Mouse (Mus musculus) forebrain, embryonic 12.5 days (tissue): ENCODE data around the gene Hipk3. TPM values are rescaled to one million over a fixed set of nuclear protein-coding genes. Genes with fewer than 3 reads are reported as not detected.

Experiments
- ATAC-seq: fragments of 200-750 bp; cut with Nextera tagmentation; 2 replicates; pipeline ENCODE4 v1.8.0; 2017; ENCODE audit warnings: moderate TSS enrichment; ENCODE audit not compliant: low FRiP score
- H3K27ac ChIP-seq: fragments of 300-500 bp; sonication (generic); 2 replicates; pipeline ENCODE4 v1.5.1; 2016; ENCODE audit warnings: mild to moderate bottlenecking
- H3K27me3 ChIP-seq: fragments of 300-500 bp; sonication (generic); 2 replicates; pipeline ENCODE4 v1.6.1; 2016; ENCODE audit warnings: mild to moderate bottlenecking
- H3K36me3 ChIP-seq: fragments of 300-500 bp; sonication (generic); replicated peaks from 2 replicates; pipeline ENCODE4 v1.6.1; 2016; ENCODE audit warnings: mild to moderate bottlenecking
- H3K4me1 ChIP-seq: fragments of 300-500 bp; sonication (generic); 2 replicates; pipeline ENCODE4 v1.6.1; 2016
- H3K4me2 ChIP-seq: fragments of 300-500 bp; sonication (generic); 2 replicates; pipeline ENCODE4 v1.6.1; 2016; ENCODE audit warnings: mild to moderate bottlenecking, moderate library complexity
- H3K4me3 ChIP-seq: fragments of 300-500 bp; sonication (generic); replicated peaks from 2 replicates; pipeline ENCODE4 v1.5.1; 2016; ENCODE audit warnings: mild to moderate bottlenecking
- H3K9ac ChIP-seq: fragments of 300-500 bp; sonication (generic); 2 replicates; pipeline ENCODE4 v1.6.1; 2016; ENCODE audit warnings: mild to moderate bottlenecking
- H3K9me3 ChIP-seq: fragments of 300-500 bp; sonication (generic); 2 replicates; pipeline ENCODE4 v1.6.1; 2016
- WGBS: fragments of 180-500 bp; shearing (Covaris S2); methylation state at CpG from one replicate; pipeline ENCODE4 v1.1.7; 2016; 5-methylcytosine and 5-hydroxymethylcytosine counted together
- polyA plus RNA-seq: library from polyadenylated mRNA; unstranded; fragments of >200 nt; fragmentation: Nextera tagmentation; extraction: Ambion mirVana; gene quantifications from 2 replicates; pipeline ENCODE4 v1.2.1, GENCODE M21; 2016

Hipk3 gene
- polyA plus RNA-seq, 1 experiment from 2014 or later: 9.1 TPM

DNA sequence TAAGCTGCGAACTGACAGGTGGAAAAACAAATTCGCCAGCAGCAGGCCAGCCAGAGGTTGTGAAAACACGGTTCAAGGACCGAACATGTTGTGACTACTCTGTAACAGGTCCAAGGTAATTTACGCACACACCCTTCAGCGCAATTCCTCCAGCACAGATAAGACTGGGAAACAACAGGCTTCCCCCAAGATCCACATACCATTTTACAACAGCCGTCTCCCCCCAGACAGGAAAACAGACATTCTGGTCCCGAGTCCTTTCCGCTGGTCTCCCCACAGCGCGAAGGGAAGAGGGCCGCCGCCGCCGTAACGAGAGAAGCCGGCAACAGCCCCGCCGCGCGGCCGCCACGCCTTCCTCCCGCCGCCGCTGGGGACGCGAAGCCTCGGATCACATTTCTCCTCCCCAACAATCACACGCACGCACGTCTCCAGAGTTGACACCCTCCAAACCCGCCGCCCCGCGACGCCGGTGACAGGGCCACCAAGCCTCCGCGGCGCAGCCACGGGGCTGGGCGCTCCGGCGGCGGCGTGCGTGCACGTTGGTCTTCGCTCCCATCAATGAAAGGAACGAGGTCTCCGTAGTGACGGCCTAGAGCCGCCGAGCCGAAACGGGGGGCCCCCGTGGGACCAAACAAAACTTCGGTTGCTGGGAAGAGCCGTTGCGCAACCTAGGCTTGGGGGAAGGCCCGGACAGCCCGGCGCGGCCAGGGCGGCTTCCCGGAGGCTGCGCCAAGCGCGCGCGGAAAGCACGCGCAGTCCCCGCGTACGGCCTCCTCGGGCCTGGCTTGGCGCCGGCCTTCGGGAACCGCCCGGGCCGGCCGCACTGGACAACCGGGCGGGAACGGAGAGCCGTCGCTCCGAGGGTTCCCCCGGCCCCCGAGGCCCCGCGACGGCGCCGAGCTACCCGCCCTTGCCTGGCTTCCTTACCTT lies 960 bp downstream of the Hipk3 start:
- Histone ChIP-seq H3K27ac (peak overlapping the region; percentile 99), H3K9me3 (no peaks in the 10 kb centered on the region), H3K4me1 (peaks cover 10% of the 10 kb centered on the region), H3K36me3 (no peaks in the 10 kb centered on the region), H3K4me3 (peak overlapping the region; percentile 86), H3K9ac (peak overlapping the region; percentile 99), H3K27me3 (no peaks in the 10 kb centered on the region), H3K4me2 (peak overlapping the region; percentile 89)
- under 1% methylated on average over 81 of the region's 99 CpGs for WGBS
- ATAC-seq: peak; percentile 78

GRCm38 (mm10) chr2:104491221-104491795 lies 2.9 kb downstream of the Hipk3 start:
- Histone ChIP-seq H3K27ac (no peak overlapping the region), H3K9me3 (no peaks in the 10 kb centered on the region), H3K27me3 (no peaks in the 10 kb centered on the region), H3K9ac (no peak overlapping the region), H3K4me1 (peaks cover 10% of the 10 kb centered on the region), H3K4me3 (no peak overlapping the region), H3K4me2 (no peak overlapping the region), H3K36me3 (no peaks in the 10 kb centered on the region)
- ATAC-seq: no peak
- WGBS: 60% methylated on average over 2 of the region's 2 CpGs

GRCm38 (mm10) chr2:104490761-104491160 lies 3.5 kb downstream of the Hipk3 start:
- WGBS: 72% methylated on average over 2 of the region's 2 CpGs
- no peaks in the 10 kb centered on the region for H3K9me3 ChIP-seq

GRCm38 (mm10) chr2:104489851-104490250 lies 4.4 kb downstream of the Hipk3 start:
- Histone ChIP-seq H3K9ac (no peak overlapping the region), H3K4me2 (no peak overlapping the region), H3K27me3 (no peaks in the 10 kb centered on the region), H3K36me3 (no peaks in the 10 kb centered on the region), H3K9me3 (no peaks in the 10 kb centered on the region), H3K4me1 (peaks cover 5% of the 10 kb centered on the region), H3K4me3 (no peak overlapping the region), H3K27ac (no peak overlapping the region)
- 82% methylated on average over 2 of the region's 2 CpGs for WGBS
- no peak for ATAC-seq

More at GRCm38 (mm10) chr2:104490761-104491160, 3.5 kb downstream of the Hipk3 start:
- Histone ChIP-seq H3K4me3 (no peak overlapping the region), H3K27me3 (no peaks in the 10 kb centered on the region), H3K9ac (no peak overlapping the region), H3K27ac (no peak overlapping the region), H3K4me2 (no peak overlapping the region), H3K36me3 (no peaks in the 10 kb centered on the region), H3K4me1 (peaks cover 10% of the 10 kb centered on the region)
- ATAC-seq: no peak

DNA sequence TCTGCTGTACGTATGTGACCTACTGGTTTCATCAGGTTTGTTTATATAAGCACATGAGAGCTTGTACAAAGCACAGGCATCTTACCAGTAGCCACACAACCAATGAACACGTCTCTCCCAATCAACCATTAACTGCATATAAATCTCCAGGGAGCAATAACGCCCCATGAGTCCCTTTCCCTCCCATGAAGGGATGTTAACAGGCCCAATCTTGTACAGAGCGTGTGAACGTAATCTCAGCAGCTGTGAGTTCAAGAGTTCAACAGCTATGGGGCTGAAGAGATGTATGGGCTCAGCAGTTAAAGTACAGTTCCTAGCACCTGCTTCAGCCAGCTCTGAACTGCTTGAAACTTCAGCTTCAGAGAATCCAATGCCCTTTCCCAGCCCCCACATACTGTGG lies 9.8 kb downstream of the Hipk3 start:
- no peak overlapping the region for H3K4me3 ChIP-seq
- no peak for ATAC-seq
- H3K9me3 ChIP-seq: no peaks in the 10 kb centered on the region
- no peaks in the 10 kb centered on the region for H3K36me3 ChIP-seq
- no peak overlapping the region for H3K27ac ChIP-seq
- H3K9ac ChIP-seq: no peak overlapping the region
- H3K27me3 ChIP-seq: no peaks in the 10 kb centered on the region
- WGBS: 77% methylated on average over 5 of the region's 5 CpGs
- no peak overlapping the region for H3K4me2 ChIP-seq
- no peaks in the 10 kb centered on the region; the same call in 1 of the 2 replicates for H3K4me1 ChIP-seq

- no peaks in the 10 kb centered on the region for H3K36me3 ChIP-seq
- no peak for ATAC-seq
- no peaks in the 10 kb centered on the region for H3K27me3 ChIP-seq
- no peak overlapping the region for H3K9ac ChIP-seq
- H3K9me3 ChIP-seq: no peaks in the 10 kb centered on the region
- H3K4me3 ChIP-seq: no peak overlapping the region
- H3K4me1 ChIP-seq: no peaks in the 10 kb centered on the region; the same call in 1 of the 2 replicates
- H3K4me2 ChIP-seq: no peak overlapping the region
- no peak overlapping the region for H3K27ac ChIP-seq
These were observed 12.1 kb downstream of the Hipk3 start for GRCm38 (mm10) chr2:104482156-104482555.

GRCm38 (mm10) chr2:104479054-104479453 lies 15.2 kb downstream of the Hipk3 start:
- H3K9me3 ChIP-seq: no peaks in the 10 kb centered on the region
- no peaks in the 10 kb centered on the region for H3K4me1 ChIP-seq
- no peak overlapping the region for H3K9ac ChIP-seq
- H3K4me3 ChIP-seq: no peak overlapping the region
- no peak overlapping the region for H3K27ac ChIP-seq
- no peak for ATAC-seq
- 82% methylated on average over 4 of the region's 4 CpGs for WGBS
- no peak overlapping the region for H3K4me2 ChIP-seq
- H3K36me3 ChIP-seq: no peaks in the 10 kb centered on the region
- H3K27me3 ChIP-seq: no peaks in the 10 kb centered on the region

DNA sequence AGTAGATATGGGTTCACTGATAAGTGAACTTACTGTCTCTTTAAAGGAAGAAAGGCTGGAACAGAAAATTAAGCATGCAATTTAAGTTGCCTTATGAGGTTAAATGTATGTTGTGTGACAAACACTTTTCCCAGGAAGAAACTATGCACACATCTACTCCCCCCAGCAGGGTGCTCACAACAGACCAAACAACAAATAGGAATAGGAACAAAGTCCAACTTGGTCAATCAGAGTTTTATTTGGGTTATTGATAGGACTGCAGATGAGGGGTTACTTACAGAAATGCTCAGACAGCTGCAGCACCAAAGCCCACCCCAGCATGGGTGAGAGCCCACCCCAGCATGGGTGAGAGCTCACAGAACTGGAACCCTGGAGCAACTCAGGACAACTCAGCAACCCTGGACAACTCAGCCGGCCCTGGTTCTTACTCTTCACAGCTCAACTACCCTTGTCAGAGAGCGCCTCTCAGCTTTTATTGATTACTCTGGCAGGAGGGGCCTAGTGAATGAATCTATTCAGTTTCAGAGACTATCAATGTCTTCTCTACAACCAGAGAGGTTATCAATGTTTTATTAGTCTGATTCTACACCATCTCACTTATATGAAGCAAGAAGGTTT lies 16.7 kb downstream of the Hipk3 start:
- 78% methylated on average over 2 of the region's 2 CpGs for WGBS
- H3K27me3 ChIP-seq: no peaks in the 10 kb centered on the region

GRCm38 (mm10) chr2:104472056-104472455 lies 22.2 kb downstream of the Hipk3 start:
- ATAC-seq: no peak
- Histone ChIP-seq H3K36me3 (no peaks in the 10 kb centered on the region), H3K27ac (no peak overlapping the region), H3K27me3 (no peaks in the 10 kb centered on the region), H3K4me2 (no peak overlapping the region), H3K4me3 (no peak overlapping the region), H3K4me1 (no peaks in the 10 kb centered on the region), H3K9ac (no peak overlapping the region), H3K9me3 (no peaks in the 10 kb centered on the region)
- 92% methylated on average over 6 of the region's 6 CpGs for WGBS

More for the DNA sequence above, 16.7 kb downstream of the Hipk3 start:
- Histone ChIP-seq H3K9me3 (no peaks in the 10 kb centered on the region), H3K36me3 (no peaks in the 10 kb centered on the region), H3K4me1 (no peaks in the 10 kb centered on the region), H3K9ac (no peak overlapping the region), H3K4me2 (no peak overlapping the region), H3K4me3 (no peak overlapping the region), H3K27ac (no peak overlapping the region)
- no peak for ATAC-seq

DNA sequence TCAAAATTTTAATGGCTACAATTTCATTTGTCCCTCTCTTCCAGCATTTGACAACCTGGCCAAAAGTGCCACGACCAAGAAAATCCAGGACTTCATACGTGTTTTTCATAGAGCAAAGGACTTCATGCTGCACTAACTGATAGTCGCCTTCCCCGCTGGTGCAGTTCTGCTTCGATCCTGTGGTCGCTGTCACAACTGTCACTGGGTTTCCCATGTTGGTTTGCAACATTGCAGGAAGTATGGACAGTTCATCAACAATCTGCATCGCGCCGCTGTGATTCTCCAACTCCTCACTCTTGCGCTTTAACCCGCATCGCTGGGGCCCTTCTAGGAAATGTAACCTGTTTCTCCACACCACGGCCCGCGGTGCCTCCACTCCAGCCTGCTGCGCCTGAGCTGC lies 23.1 kb downstream of the Hipk3 start:
- Histone ChIP-seq H3K4me2 (no peak overlapping the region), H3K27me3 (no peaks in the 10 kb centered on the region), H3K9me3 (no peaks in the 10 kb centered on the region), H3K36me3 (no peaks in the 10 kb centered on the region), H3K9ac (no peak overlapping the region), H3K27ac (no peak overlapping the region), H3K4me1 (no peaks in the 10 kb centered on the region), H3K4me3 (no peak overlapping the region)
- no peak for ATAC-seq
- 96% methylated on average over 16 of the region's 16 CpGs for WGBS

DNA sequence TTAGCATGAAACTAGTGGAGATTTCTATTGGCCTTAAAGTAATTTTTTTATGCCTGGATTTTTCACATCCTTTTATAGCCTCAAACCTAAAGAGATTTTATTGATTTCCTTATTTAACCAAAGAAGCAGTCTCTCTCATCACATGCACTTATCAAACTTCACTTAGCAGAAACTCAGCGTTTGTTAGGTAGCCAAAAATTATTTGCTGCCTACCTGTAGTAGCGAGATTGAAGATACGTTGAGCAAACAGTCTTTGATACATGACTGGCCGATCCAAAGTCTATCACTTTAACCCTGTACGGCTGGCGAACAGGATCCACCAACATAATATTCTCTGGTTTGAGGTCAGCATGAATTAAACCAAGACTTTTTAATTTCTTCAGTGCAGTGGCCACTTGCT lies 23.7 kb downstream of the Hipk3 start:
- WGBS: 95% methylated on average over 6 of the region's 6 CpGs
- Histone ChIP-seq H3K4me3 (no peak overlapping the region), H3K27ac (no peak overlapping the region), H3K4me2 (no peak overlapping the region), H3K9ac (no peak overlapping the region), H3K27me3 (no peaks in the 10 kb centered on the region), H3K36me3 (no peaks in the 10 kb centered on the region), H3K9me3 (no peaks in the 10 kb centered on the region), H3K4me1 (no peaks in the 10 kb centered on the region)
- ATAC-seq: no peak

DNA sequence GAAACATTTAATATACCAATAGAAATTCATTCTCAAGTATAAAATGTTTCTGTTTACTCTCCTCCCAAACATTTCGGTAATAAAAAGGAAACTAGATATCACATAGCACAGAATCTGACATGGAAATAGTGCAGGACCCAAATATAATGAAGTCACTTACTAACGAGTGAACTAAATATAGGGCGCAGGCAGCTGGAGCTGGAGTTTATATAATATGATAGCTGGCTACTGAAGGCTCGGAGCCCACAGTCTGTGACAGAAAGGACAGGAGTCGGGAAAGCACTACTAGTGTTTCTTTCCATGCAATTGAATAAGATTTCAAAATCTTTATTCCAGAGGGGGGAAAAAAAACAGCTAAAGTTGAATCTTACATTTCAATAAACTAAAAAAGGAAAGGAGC lies 25.8 kb downstream of the Hipk3 start:
- WGBS: 81% methylated on average over 5 of the region's 5 CpGs
- H3K27ac ChIP-seq: no peak overlapping the region
- H3K36me3 ChIP-seq: no peaks in the 10 kb centered on the region
- H3K4me3 ChIP-seq: no peak overlapping the region
- H3K27me3 ChIP-seq: no peaks in the 10 kb centered on the region
- H3K9ac ChIP-seq: no peak overlapping the region
- H3K4me2 ChIP-seq: no peak overlapping the region
- no peaks in the 10 kb centered on the region for H3K9me3 ChIP-seq
- ATAC-seq: no peak
- no peaks in the 10 kb centered on the region for H3K4me1 ChIP-seq
